Mouse (Mus musculus): ENCODE measurements around the gene Ctbp2.

GRCm38 (mm10) chr7:132976079-132976478 is 148.1 kb downstream of the Ctbp2 start:
- TF ChIP-seq CTCF (IDR thresholded peaks at IDR 0.05 in 2 of 3, conservative IDR thresholded peaks at IDR 0.05 in 1 of 3; ENCODE audit: control insufficient read depth in 1 of 3, insufficient read depth in 1 of 3, low read depth in 2 of 3, low read length in 3 of 3, poor library complexity in 1 of 3, severe bottlenecking in 1 of 3) (no peak), USF1 (IDR thresholded peaks at IDR 0.05; ENCODE audit: low read depth, low read length) (no peak), UBTF (IDR thresholded peaks at IDR 0.05; ENCODE audit: borderline replicate concordance, insufficient read depth, low read depth, low read length) (no peak)
